In genomic region chr7:81057901-81058711, GRCm38 (mm10) we compare ENCODE assay signal across 9 mouse cellular contexts. TPM values are rescaled to one million over a fixed set of nuclear protein-coding genes. Genes with fewer than 3 reads are reported as not detected.
A peak's percentile ranks its signal among the peaks of the same experiment; 100 is the strongest.
DNase-seq lines count a peak whose midpoint lies in the region; ATAC-seq and TF ChIP-seq lines count a peak whose summit lies in the region.
"Had no signal": no experiment of that assay in that cellular context is flagged by ENCODE, and none has a peak within 500 bp of the region (broad histone marks: within the 10 kb centered on the region; RNA-seq: fewer than 3 reads in every experiment).

No protein-coding gene starts in this region.

- H3K4me3 ChIP-seq in heart, embryonic 11.5 days (ENCODE audit: low read depth, low read length) = peak overlapping the region; percentile 50
- peak overlapping the region; percentile 49 to 54 for H3K4me3 ChIP-seq in heart, embryonic 14.5 days (ENCODE audit: control insufficient read depth in 1 of 2, insufficient read depth in 1 of 2, low read depth in 1 of 2, low read length in 2 of 2)
- peak overlapping the region; percentile 8; the same call in 1 of the 2 replicates for H3K4me3 ChIP-seq in liver, postnatal 0 days (ENCODE audit: low read depth, low read length)
- H3K4me3 ChIP-seq: midbrain, embryonic 12.5 days had no signal

- H3K9me3 ChIP-seq in heart, embryonic 11.5 days (replicated peaks; ENCODE audit: control insufficient read depth, low read length) = no peaks in the 10 kb centered on the region
- H3K9me3 ChIP-seq in heart, embryonic 14.5 days (ENCODE audit: control insufficient read depth, low read length) = no peaks in the 10 kb centered on the region
- H3K9me3 ChIP-seq in liver, postnatal 0 days (ENCODE audit: low read length) = no peaks in the 10 kb centered on the region

- DNase-seq in heart, postnatal 14 days = no peak
- DNase-seq in MEL-GATA-1-ER (ENCODE audit: extremely low read depth, low read depth) (peak; percentile 36), adipocyte (ENCODE audit: low spot score) (no peak)
- peak; percentile 26 for DNase-seq in liver, postnatal 0 days
- no peak for DNase-seq in Muller cell, postnatal 12 days (ENCODE audit: inconsistent ontology term)
- no peak for DNase-seq in layer of hippocampus, adult 8-10 months (ENCODE audit: low spot score in 2 of 2)

- H3K27me3 ChIP-seq in heart, embryonic 11.5 days (ENCODE audit: control insufficient read depth, insufficient read depth, low read length) = no peaks in the 10 kb centered on the region
- H3K27me3 ChIP-seq in heart, embryonic 14.5 days (ENCODE audit: control insufficient read depth, insufficient read depth, low read length) = no peaks in the 10 kb centered on the region
- no peaks in the 10 kb centered on the region for H3K27me3 ChIP-seq in liver, postnatal 0 days (ENCODE audit: insufficient read depth, low read length)
- H3K27me3 ChIP-seq: midbrain, embryonic 12.5 days had no signal

- peak overlapping the region; percentile 80 for H3K9ac ChIP-seq in heart, embryonic 11.5 days (ENCODE audit: low read depth, low read length)
- peak overlapping the region; percentile 82 for H3K9ac ChIP-seq in heart, embryonic 14.5 days (ENCODE audit: low read length)
- no peak overlapping the region for H3K9ac ChIP-seq in liver, postnatal 0 days (replicated peaks)
- H3K9ac ChIP-seq: midbrain, embryonic 12.5 days had no signal

- peak overlapping the region; percentile 98 for H3K27ac ChIP-seq in heart, embryonic 11.5 days (ENCODE audit: low read depth, low read length)
- peak overlapping the region; percentile 91 to 95 for H3K27ac ChIP-seq in heart, embryonic 14.5 days (replicated peaks in 1 of 2; ENCODE audit: control insufficient read depth in 1 of 2, insufficient read depth in 1 of 2, low read depth in 2 of 2, low read length in 2 of 2)
- H3K27ac ChIP-seq in liver, postnatal 0 days (ENCODE audit: low read depth) = 0 out of 2 replicates have a peak overlapping the region, but pooled peaks have one; percentile 1
- H3K27ac ChIP-seq: midbrain, embryonic 12.5 days had no signal

- WGBS in heart, embryonic 11.5 days (ENCODE audit: insufficient replicate concordance) = 18% methylated on average over 6 of the region's 6 CpGs
- 7% methylated on average over 6 of the region's 6 CpGs for WGBS in heart, embryonic 14.5 days
- 27% methylated on average over 6 of the region's 6 CpGs for WGBS in liver, postnatal 0 days (ENCODE audit: insufficient replicate concordance)

- peak overlapping the region; percentile 66 for H3K4me2 ChIP-seq in heart, embryonic 11.5 days
- H3K4me2 ChIP-seq in heart, embryonic 14.5 days (ENCODE audit: low read length) = peak overlapping the region; percentile 66
- H3K4me2 ChIP-seq in liver, postnatal 0 days (ENCODE audit: low read depth, low read length) = peak overlapping the region; percentile 63
- H3K4me2 ChIP-seq: midbrain, embryonic 12.5 days had no signal

- intact Hi-C loops in heart, postnatal 14 days (cut with DNase I) = loop anchor here (5.0 kb wide), 1 partner anchor 66 kb away; the partner anchor contains the start of gene Zfp592

- H3K36me3 ChIP-seq in heart, embryonic 11.5 days (ENCODE audit: control insufficient read depth, insufficient read depth, low read length) = 0 out of 2 replicates have a peak, but pooled peaks cover 3% of the 10 kb centered on the region
- peaks cover 13% of the 10 kb centered on the region; the same call in 1 of the 2 replicates for H3K36me3 ChIP-seq in heart, embryonic 14.5 days (ENCODE audit: control insufficient read depth, insufficient read depth, low read length)
- H3K36me3 ChIP-seq in liver, postnatal 0 days (replicated peaks; ENCODE audit: insufficient read depth, low read length) = no peaks in the 10 kb centered on the region
- H3K36me3 ChIP-seq: midbrain, embryonic 12.5 days had no signal

- no peak for TF ChIP-seq CTCF in liver, postnatal 0 days (IDR thresholded peaks at IDR 0.05; ENCODE audit: low read depth)

- H3K4me1 ChIP-seq in heart, embryonic 11.5 days (ENCODE audit: control insufficient read depth, insufficient read depth, low read length) = peaks cover 44% of the 10 kb centered on the region
- peaks cover 19 to 41% of the 10 kb centered on the region in 2 experiments for H3K4me1 ChIP-seq in heart, embryonic 14.5 days (ENCODE audit: control insufficient read depth in 2 of 2, insufficient read depth in 2 of 2, low read length in 2 of 2)
- H3K4me1 ChIP-seq in liver, postnatal 0 days (ENCODE audit: insufficient read depth) = peaks cover 22% of the 10 kb centered on the region
- H3K4me1 ChIP-seq: midbrain, embryonic 12.5 days had no signal

- TF ChIP-seq EP300 in liver, postnatal 0 days (IDR thresholded peaks at IDR 0.05; ENCODE audit: low read depth) = peak; percentile 74

- peak; percentile 74 for ATAC-seq in heart, embryonic 11.5 days (replicated peaks; ENCODE audit: insufficient number of reproducible peaks, low FRiP score, low TSS enrichment)
- ATAC-seq in heart, embryonic 14.5 days (ENCODE audit: insufficient number of reproducible peaks, insufficient read depth, low FRiP score, low read depth) = peak; percentile 53; the same call in 1 of the 2 replicates
- peak; percentile 86 for ATAC-seq in liver, postnatal 0 days

RNA-seq across cellular contexts. Expression of gene Alpk3, which starts 0.7 kb away (rescaled TPM):
- polyA plus RNA-seq in heart, embryonic 11.5 days (2014; fragmentation: Nextera tagmentation; extraction: Ambion mirVana) = 22.8 and 24.2 TPM in 2 replicates
- 10 to 100 TPM; 81.4 to 86.0 TPM for total RNA-seq in heart, postnatal 14 days (2021)
- 22.8 and 25.3 TPM in 2 replicates for polyA plus RNA-seq in heart, embryonic 14.5 days (2014; fragmentation: Nextera tagmentation; extraction: Ambion mirVana)
- polyA plus RNA-seq in liver, postnatal 0 days (2015; fragmentation: Nextera tagmentation; extraction: Ambion mirVana) = 0.08 and 0.26 TPM in 2 replicates
- total RNA-seq in layer of hippocampus, adult 8-10 months (2022) = under 1 TPM; 0.25 to 0.52 (median 0.36) TPM

RNA-seq across cellular contexts. Expression of gene Slc28a1, which starts 56.5 kb away (rescaled TPM):
- polyA plus RNA-seq in heart, embryonic 11.5 days (2014; fragmentation: Nextera tagmentation; extraction: Ambion mirVana) = 0.07 and 0.14 TPM in 2 replicates
- total RNA-seq in heart, postnatal 14 days (2021) = under 1 TPM; 0.33 to 0.34 TPM
- polyA plus RNA-seq in heart, embryonic 14.5 days (2014; fragmentation: Nextera tagmentation; extraction: Ambion mirVana) = 0.07 and 0.11 TPM in 2 replicates
- polyA plus RNA-seq in liver, postnatal 0 days (2015; fragmentation: Nextera tagmentation; extraction: Ambion mirVana) = 0.09 and 0.11 TPM in 2 replicates
- total RNA-seq in layer of hippocampus, adult 8-10 months (2022) = not detected
- polyA plus RNA-seq: midbrain, embryonic 12.5 days had no signal

Comparison
In these comparisons a context has a peak if more than half of its experiments do, and no peak if none do; other contexts are left out.
1. H3K27ac ChIP-seq: peak in every context shown above with its lines; median percentile 98 in heart, embryonic 11.5 days; 93 in heart, embryonic 14.5 days; 1 in liver, postnatal 0 days.
2. DNase-seq: peak in MEL-GATA-1-ER (single experiment) and liver, postnatal 0 days (single experiment); none in heart, postnatal 14 days (0 of 2), Muller cell, postnatal 12 days (single experiment), adipocyte (single experiment) and layer of hippocampus, adult 8-10 months (0 of 2).
3. RNA of gene Alpk3, which starts 0.7 kb away (polyA plus RNA-seq): 22.8 to 25.3 TPM in heart, embryonic 14.5 days and 22.8 to 24.2 TPM in heart, embryonic 11.5 days; 0.08 to 0.26 TPM in liver, postnatal 0 days; every median in the first group is over 10 times any median in the second.
4. Peak in every context shown above with its lines, with median percentiles within 50 percentile points of each other: ATAC-seq, H3K4me2 ChIP-seq and H3K4me3 ChIP-seq.